Mouse (Mus musculus) CH12F3 (cell line): Measurements from ENCODE around the gene Ryr2.
"Not testable (repeated sequence)": the region's sequence is repeated elsewhere in the genome, so short reads cannot be mapped to it uniquely, and the experiment has no call there.

Experiments
- in situ Hi-C: fragments of 300-500 bp; cut with MboI; formaldehyde crosslinking; loops from 2 replicates; pipeline ENCODE4 v1.14.3; 2020; ENCODE audit warnings: low sequenced_read_pairs

Gene Ryr2

DNA sequence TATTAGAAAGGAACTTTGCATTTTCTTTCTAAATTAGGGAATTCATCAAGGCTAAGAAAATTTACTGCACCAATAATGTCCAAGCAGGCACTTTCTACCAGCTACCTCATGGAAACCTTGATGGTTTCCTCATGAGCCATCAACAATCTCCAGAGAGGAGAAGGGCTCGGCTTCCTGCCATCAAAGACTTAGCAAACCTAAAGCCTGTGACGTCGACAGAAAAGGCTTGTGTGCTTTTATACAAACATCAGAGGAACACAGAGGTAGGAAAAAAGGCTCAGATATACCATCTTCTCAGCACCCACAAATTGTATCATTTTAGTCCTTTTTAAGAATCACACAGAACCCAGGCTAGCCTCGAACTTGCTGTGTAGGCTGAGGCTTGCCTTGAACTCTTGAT is 148.5 kb downstream of the Ryr2 start:
- in situ Hi-C loops: no loop called here

DNA sequence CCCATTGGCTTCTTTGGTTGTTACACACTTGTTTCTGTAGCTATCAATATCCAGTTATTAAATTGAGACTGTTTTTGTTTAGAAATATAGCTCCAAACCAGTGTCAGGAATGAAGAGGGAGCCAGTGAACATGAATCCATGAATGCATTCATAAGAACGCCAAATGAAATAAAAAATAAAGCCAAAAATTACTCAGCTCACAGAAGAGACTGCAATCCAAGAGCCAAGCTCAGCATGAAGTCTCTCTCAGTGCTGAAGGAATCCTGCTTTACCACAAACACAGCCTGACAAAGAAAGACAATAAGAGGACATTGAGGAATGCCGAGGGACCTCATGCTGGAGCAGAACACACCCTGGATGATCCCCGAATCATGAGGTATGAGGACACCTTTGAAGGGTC is 154.8 kb downstream of the Ryr2 start:
- in situ Hi-C loops: no loop called here

- in situ Hi-C loops: no loop called here
These were observed 161.0 kb downstream of the Ryr2 start for GRCm38 (mm10) chr13:11945740-11946139.

DNA sequence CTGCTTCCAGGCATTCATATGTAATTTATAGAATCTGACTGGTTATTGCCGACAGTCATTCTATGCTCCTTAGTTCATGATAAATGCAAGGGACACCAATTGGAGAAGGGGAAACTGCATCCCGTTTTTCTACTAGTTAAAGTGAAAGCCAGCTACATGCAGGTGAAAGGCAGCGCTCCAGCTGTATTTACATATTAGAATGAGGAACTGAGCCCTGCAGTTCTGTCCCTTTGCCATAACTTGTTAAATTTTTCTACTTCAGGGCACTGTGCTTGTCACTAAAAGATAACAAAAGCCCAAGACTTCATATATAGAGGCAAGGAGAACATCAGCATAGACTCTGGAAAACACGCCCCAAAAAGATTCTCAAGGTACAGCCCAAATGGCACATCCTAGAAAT is 165.0 kb downstream of the Ryr2 start:
- in situ Hi-C loops: no loop called here

DNA sequence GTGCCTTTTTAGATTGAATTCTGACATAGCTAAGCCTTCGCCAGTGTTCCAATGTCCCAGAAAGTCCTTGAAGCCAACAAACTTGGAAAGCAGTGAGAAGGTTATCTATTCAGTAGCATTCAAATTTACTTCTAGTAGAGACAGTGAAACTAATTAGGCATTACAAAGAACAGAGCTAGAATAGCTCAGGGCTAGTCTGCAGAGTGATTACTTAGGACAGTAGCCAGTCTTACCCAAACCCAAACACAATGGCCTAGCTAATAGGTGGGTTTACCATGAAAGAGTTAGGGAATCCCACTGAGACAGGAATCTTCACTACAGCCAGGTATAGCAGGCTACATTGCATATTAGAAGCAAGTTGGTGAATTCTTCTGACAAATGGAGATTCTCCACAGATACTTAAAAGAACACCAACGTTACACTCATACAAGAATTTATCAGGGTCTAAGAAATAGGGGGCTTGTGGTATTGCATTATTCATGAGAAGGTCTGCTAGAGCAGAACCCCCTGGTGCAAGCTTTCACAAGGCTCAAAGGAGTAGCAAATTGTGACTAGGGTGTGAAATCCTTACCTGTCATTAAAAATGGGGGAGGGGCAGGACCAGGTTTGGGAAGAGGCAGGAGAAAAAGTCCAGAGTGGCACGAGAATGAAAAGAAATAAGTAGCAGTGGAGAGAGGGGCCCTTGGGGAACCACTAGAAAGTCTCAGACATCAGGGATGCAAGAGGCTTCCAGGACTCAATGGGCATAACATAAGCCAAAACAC is 172.3 kb downstream of the Ryr2 start:
- in situ Hi-C loops: not testable (repeated sequence)

- in situ Hi-C loops: no loop called here
These were observed 173.4 kb downstream of the Ryr2 start for GRCm38 (mm10) chr13:11933334-11933733.

DNA sequence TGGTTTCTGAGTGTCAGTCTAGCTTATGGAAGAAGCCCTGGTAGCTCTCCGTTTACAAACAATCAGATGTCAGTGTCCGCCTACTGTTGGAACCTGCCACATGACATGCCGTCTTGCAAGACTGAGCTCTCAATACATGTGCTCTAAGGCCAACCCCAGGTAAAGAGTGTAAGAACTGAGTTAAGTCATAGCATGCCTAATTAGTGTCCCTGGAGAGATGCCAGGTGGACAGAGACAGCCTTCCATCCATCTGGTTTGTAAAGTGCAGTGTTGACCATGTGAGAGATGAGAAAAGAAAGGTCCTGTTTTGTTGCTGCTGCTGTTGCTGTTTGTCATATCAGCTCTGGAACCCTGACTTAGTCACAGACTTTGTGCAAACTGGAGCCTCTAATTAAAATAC is 178.0 kb downstream of the Ryr2 start:
- in situ Hi-C loops: no loop called here

DNA sequence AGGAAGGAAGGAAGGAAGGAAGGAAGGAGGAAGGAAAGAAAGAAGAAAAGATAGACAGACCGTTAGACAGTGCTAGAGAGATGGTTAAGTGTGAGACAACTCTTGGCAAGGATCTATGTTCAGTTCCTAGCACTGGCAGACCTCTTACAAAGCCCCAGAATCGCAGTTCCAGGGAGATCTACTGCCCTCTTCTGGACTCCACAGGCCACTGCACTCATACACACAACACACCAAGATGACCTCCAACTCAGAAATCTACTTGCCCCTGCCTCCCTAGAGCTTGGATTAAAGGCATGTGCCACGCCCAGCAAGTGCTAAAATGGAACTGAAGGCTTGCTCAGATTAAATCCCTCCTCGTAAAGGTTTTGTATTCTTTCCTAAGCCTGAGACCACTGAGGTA is 179.0 kb downstream of the Ryr2 start:
- in situ Hi-C loops: no loop called here

DNA sequence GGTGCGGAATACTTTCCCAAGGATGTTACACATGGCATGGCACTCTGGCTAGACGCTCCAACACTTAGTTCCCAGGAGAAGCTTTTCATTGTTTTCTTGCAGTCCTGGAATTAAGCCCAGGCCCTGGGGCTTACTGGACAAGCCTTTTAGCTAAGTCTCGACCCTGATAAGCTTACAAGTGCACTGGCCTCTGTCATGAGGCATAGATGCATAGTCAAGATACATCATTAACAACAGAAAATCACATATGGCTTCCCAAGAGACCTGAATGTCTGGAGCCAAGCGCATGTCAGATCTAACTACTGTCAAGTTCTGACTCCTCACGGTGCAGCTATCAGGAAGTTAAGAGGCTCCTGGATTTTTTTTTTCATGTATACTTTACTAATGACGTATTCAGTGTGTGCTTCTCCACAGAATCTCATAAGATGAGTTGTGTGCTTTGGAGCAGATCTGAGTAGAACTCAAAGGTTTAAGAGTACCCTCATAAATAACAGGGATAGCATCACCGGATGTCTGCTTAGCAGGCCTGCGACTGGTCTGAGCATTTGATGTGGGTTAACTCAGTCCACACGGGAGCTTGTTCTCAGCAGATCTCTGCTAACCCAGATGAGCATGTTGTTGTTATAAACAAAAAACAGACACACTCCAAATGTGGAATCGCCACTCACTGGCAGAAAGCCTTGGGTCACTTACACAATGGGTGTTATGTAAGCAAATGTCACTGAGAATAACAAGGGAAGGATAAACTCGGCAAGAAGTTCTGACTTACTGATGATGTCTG is 179.8 kb downstream of the Ryr2 start:
- in situ Hi-C loops: no loop called here

DNA sequence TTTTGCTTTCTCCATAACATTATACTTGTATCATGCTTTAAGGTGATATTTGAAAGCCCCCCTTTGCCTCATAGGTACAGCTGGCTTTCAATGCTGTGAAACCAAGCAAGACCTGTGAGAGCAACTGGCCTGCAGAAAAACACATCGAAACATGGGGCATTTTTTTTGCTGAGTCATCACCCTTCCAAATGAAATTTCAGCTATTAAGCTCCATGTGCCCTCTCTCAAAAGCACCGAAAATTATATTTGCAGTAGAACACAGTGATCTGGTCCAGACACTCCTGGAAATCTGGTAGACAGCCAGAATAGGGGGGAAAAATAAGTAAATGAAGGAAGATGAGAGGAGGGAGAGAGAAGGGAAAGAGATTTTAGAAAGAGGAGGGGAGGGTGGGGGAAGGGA is 180.5 kb downstream of the Ryr2 start:
- in situ Hi-C loops: no loop called here

DNA sequence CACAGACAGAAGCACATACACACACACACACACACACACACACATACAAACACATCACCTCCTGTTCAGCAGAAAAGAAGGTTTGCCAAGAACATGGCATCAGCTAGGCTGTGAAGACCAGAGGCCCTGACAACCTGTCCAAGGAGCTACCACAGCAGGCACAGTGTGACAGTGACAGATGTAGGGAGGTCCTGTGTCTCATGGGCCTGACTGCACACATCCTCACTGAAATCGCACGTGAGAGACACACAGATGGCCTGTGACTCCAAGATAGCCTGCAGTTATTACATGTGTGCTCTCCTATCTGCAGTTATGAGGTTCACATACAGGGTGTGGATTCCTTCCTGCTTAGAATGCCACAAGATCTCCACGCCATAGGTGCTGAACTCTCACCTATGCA is 182.0 kb downstream of the Ryr2 start:
- in situ Hi-C loops: no loop called here

DNA sequence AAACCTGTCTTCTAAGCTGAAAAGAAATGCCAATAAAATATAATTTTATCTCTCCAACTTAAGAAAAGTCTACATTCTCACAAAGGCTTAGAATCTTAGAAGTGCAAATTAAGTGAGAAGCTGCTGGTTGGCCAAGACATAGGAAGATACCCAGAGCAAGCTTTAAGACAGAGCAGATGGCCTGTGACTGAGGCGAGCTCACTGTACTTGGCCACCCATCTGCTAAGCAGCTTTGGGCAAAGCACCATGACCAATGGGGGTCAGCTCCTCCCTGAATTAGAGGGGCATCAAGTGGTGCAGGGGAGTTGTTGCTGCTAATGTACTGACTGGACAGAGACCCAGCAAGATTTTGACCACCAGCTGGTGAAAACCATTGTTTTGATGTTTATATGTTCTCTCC is 186.2 kb downstream of the Ryr2 start:
- in situ Hi-C loops: no loop called here

DNA sequence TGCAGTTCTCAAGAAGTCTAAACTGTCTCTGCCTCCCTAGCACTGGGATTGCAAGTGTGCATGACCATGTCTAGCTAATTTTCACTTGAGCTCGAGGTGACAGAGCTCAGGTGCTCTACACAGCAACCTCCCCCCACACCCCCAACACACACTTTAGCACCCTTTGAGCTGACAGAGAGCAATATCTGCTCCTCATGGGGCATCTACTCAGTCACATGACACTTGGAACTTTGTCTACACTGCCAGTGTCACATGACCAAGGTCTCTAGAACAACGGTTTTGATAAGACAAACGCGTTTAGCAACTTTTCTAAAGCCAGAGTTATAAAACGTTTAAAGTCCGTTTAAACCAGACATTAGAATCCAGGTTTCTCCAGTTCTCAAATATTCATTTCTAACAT is 187.3 kb downstream of the Ryr2 start:
- in situ Hi-C loops: no loop called here

DNA sequence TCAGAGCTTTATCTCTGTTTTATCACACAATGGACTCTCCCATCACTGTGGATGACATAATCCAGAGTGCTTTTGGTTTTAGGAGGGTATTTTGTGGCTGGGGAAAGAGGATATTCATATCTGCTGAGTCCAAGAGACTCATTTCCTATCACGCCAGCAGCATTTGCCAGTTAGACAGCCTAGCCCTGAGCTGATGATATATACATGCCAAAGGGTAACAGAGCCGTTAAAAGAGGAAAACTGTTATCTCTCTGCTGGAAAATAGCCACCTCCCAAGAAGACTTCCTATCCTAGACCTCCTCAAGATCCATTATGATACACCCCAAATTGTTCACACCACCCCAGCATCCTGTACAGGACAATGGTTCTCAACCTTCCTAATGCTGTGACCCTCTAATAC is 191.1 kb downstream of the Ryr2 start:
- in situ Hi-C loops: no loop called here

DNA sequence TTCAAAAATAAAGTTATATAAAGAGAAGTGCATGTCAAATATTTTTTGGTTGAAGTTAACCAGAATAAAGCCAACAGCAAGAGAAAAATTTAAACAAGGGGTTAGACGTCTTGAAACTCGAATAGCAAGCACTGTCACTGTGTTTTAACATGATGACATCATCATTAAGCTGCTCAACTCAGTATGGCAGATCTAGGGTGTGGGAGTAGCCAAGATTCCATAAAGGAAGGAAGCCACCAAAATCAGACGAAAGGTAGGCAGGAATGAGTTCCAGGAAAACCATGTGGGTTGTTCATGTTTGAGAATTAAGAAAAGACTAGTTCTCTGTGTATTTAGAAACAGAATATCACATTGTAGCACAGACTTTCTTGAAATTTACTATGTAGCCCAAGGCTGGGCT is 192.1 kb downstream of the Ryr2 start:
- in situ Hi-C loops: no loop called here

DNA sequence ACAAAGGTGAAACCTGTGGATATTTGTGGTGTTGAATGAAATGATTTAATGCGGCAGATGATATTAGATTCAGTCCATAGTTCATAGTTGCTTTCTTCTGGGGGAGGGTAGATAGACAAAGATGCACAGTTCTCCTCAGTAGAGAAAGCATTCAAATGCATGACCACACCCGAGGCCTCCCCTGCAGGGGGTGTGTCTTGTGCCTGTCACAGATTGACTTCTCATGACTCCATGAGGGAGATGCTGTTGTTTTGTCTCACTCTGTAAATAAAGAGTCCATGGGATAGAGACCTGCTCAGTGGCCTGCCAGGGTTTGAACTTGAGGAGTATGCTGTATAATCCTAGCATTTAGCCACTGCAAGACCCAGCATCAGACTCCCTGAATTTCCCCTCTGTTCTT is 194.5 kb downstream of the Ryr2 start:
- in situ Hi-C loops: no loop called here

GRCm38 (mm10) chr13:11908123-11908522 is 198.6 kb downstream of the Ryr2 start:
- in situ Hi-C loops: no loop called here

DNA sequence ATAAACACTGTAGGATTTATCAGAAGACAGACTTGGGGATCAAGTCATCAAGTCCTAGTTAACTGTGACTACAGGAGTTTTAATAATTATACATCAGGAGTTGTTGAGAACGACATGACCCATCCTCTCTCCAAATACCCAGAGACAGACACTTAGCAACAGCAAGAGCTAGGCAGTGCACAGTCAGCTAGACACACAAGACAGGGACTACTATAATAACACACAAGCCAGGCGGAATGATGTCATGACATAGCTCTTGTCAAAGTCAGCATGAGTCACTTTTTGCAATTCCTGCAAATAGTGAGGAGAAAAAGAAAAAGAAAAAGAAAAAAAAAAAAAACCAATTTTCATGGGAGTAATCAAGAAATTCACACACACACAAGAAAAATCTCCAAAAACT is 201.6 kb downstream of the Ryr2 start:
- in situ Hi-C loops: no loop called here

DNA sequence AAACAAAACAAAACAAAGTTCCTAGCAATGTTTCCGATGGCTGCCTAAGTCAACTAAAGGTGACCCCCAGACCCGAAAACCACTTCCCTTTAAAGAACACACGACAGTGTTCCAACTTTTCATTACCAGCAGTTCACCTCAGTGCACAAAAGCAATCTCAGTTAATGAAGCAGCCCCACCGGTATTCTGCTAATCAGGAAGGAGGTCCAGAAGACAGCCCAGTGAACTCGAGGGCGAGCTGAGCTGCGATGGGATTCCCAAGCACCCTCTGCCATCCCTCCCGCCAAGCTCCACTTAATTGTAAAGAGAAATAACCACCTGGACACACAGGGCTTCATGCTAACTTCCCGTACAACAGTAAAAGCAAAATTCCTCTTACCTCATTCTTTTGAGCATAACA is 203.5 kb downstream of the Ryr2 start:
- in situ Hi-C loops: no loop called here

DNA sequence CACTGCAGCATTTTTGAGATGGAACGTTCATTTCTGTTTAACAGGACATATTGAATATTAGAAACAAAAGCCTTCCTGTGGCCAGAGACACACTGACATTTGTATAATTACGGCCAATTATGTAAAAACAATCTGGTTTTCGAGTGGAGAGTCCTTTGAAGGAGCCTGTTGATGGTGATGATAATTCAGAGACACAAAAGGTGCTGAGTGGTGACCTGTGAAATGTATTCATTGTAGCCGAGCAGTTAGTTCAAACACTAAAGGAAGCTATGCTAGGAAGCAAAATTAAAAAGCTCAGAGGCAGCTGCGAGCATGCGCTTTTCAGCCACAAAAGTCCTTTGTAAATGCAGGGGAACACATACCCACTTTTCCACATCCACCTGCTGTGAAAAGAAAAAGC is 203.9 kb downstream of the Ryr2 start:
- in situ Hi-C loops: no loop called here

DNA sequence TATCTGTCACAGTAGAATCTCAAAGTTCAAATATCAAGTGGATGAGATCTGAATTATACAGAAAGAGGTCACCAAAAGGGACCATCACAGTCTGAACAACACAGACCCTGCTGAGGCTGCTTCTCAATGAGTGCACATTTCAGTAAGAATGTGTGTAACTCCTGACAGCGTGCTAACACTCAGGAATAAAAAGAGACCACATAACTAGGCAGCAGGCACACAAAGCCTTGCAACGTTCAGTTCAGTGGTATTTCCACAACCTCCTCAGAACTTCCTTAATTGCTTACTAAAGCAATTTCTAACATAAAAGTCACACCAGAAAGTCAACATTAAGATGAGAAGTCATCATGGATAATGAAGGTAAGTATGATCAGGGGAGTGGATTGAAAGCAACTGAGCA is 206.1 kb downstream of the Ryr2 start:
- in situ Hi-C loops: no loop called here

- in situ Hi-C loops: no loop called here
These were observed 211.1 kb downstream of the Ryr2 start for GRCm38 (mm10) chr13:11895631-11896030.

DNA sequence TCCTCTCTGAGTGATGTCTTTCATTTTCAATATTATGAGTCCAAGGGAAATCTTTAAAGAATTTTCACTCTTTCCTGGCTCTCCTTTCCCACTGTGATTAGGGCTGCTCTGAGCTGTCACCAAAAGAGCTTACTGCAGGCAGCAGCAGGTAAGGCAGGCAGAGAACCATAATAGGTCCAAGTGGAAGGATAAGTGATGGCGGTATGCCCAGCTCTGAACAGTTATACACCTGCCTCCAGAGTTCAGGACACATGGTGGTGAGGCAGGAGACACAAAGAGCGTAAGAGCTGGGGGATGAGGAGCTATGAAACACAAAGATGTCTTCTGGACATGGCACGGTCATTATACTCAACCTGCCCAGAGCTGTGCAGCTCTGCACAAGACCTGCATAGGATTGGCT is 215.0 kb downstream of the Ryr2 start:
- in situ Hi-C loops: no loop called here
